In genomic region chr1:98476381-98476780, GRCm38 (mm10) we compare ENCODE assay signal across 14 mouse cellular contexts. TPM values are rescaled to one million over a fixed set of nuclear protein-coding genes. Genes with fewer than 3 reads are reported as not detected.
"Had no signal": no experiment of that assay in that cellular context is flagged by ENCODE, and none has a peak within 500 bp of the region (broad histone marks: within the 10 kb centered on the region; RNA-seq: fewer than 3 reads in every experiment).

No protein-coding gene starts in this region.

RNA-seq across cellular contexts. Expression of gene Slco6d1, which starts 55.5 kb away (rescaled TPM):
- total RNA-seq: common myeloid progenitor, adult 5-6 weeks; forebrain, postnatal 0 days; gastrocnemius, adult 18-20 months; gastrocnemius, adult 2 months; gastrocnemius, adult 8-10 months; gastrocnemius, postnatal 10 days; gastrocnemius, postnatal 14 days; gastrocnemius, postnatal 25 days; gastrocnemius, postnatal 36 days; gastrocnemius, postnatal 4 days; granulocyte monocyte progenitor cell, adult 5-6 weeks; heart, adult 18-20 months; heart, adult 2 months; heart, adult 8-10 months had no signal
